Mouse (Mus musculus): ENCODE results near the gene Ankrd63. TPM values are rescaled to one million over a fixed set of nuclear protein-coding genes. Genes with fewer than 3 reads are reported as not detected.

Gene Ankrd63
- total and polyA plus RNA-seq, 2 experiments = not detected

DNA sequence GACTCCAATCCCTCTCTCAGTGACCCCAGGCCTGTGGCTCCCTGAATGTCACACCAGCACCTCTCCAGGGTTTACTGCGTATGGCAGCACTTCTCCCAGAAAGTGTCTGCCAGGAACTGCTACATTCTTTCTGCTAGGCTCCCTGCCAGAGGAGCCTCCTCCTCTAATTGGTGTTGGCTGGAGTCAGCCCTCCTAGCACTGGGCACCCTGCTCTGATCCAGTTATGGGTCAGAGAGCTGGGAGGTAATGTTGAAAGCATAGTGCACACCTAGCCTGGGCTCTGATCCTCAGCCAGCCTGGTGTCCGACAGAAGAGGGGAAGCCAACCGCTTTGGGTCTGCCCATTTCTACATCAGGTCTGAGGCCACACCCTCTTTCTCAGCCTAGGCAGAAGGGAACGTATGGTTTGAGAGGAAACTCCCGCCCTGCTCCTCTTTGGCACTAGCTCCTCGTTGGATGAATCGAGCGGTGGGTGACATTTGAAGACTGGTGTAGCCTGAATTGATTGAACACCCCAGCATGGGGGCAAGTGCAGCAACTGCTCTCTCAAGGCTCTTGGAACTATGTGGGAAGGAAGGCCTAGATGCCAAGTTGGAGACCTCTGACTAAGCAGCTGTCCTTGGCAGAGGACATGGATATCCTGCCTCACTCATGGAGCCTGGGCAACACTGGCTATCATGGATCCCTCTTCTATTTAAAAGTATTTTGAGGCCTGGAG lies 21.1 kb downstream of the Ankrd63 start:
- Histone ChIP-seq H3K9ac (ENCODE audit: low read depth, low read length) (no peak overlapping the region), H3K27ac (replicated peaks; ENCODE audit: insufficient read depth, low read depth, low read length) (no peak overlapping the region), H3K4me1 (ENCODE audit: control insufficient read depth, insufficient read depth, low read length) (no peaks in the 10 kb centered on the region), H3K4me3 (ENCODE audit: insufficient read depth, low read depth, low read length) (no peak overlapping the region), H3K36me3 (ENCODE audit: control insufficient read depth, insufficient read depth, low read length) (no peaks in the 10 kb centered on the region), H3K27me3 (ENCODE audit: control insufficient read depth, insufficient read depth, low read length) (no peaks in the 10 kb centered on the region), H3K79me2 (ENCODE audit: control insufficient read depth, insufficient read depth, low read length) (no peaks in the 10 kb centered on the region)
- 80% methylated on average over 8 of the region's 8 CpGs for WGBS
- no peak for DNase-seq (ENCODE audit: extremely low read depth, low read depth, low spot score)
- TF ChIP-seq POLR2A (IDR thresholded peaks at IDR 0.05; ENCODE audit: extremely low read depth, insufficient read depth, low read length) = no peak
- no peak for TF ChIP-seq CTCF (IDR thresholded peaks at IDR 0.05; ENCODE audit: low read depth, low read length)

DNA sequence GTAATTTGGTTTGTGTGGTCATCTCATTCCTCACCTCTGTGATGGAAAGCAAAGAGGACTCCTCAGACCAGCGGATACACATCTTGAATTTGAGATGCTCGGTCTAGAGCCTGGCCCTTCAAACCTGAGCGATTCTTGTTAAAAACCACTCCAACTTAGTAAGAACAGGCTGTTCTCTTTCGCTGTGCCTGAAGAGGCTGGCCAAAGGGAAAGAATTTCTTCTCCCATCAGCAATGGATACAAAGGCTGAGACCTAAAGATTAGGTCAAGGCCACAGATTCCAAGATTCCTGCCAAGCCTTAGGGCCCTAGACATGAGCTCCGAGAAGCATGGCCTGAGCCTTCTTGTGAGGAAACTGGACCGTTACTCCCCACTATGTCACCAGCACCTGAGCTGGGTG lies 22.8 kb downstream of the Ankrd63 start:
- H3K9ac ChIP-seq (ENCODE audit: low read depth, low read length) = no peak overlapping the region
- no peak overlapping the region for H3K27ac ChIP-seq (replicated peaks; ENCODE audit: insufficient read depth, low read depth, low read length)
- no peaks in the 10 kb centered on the region for H3K79me2 ChIP-seq (ENCODE audit: control insufficient read depth, insufficient read depth, low read length)
- H3K4me1 ChIP-seq (ENCODE audit: control insufficient read depth, insufficient read depth, low read length) = no peaks in the 10 kb centered on the region
- H3K4me3 ChIP-seq (ENCODE audit: insufficient read depth, low read depth, low read length) = no peak overlapping the region
- H3K27me3 ChIP-seq (ENCODE audit: control insufficient read depth, insufficient read depth, low read length) = peaks cover 13% of the 10 kb centered on the region; the same call in 1 of the 2 replicates
- TF ChIP-seq CTCF (IDR thresholded peaks at IDR 0.05; ENCODE audit: low read depth, low read length) (no peak), POLR2A (IDR thresholded peaks at IDR 0.05; ENCODE audit: extremely low read depth, insufficient read depth, low read length) (no peak)
- 95% methylated on average over 6 of the region's 6 CpGs for WGBS
- no peaks in the 10 kb centered on the region for H3K36me3 ChIP-seq (ENCODE audit: control insufficient read depth, insufficient read depth, low read length)
- no peak for DNase-seq (ENCODE audit: extremely low read depth, low read depth, low spot score)

DNA sequence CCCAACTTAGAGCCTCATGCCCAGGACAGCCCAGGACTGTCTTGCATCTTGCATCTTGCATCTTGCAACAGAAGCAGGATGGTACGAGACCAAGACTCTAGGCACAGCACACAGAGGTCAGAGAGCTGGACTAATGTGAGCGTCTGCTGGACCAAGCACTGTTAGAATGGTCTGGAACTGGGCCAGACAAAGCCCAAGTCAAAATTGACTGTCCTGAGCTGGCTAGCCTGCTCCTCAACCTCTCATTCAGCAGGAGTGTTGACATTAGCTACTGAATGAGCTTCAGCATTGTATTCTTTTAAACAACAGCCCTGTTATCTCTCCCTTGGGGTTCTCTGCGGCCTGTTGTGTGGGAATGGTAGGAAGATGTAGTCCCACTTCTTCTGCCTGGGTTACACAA lies 24.2 kb downstream of the Ankrd63 start:
- Histone ChIP-seq H3K4me1 (ENCODE audit: control insufficient read depth, insufficient read depth, low read length) (no peaks in the 10 kb centered on the region), H3K27me3 (ENCODE audit: control insufficient read depth, insufficient read depth, low read length) (peaks cover 13% of the 10 kb centered on the region; the same call in 1 of the 2 replicates), H3K27ac (replicated peaks; ENCODE audit: insufficient read depth, low read depth, low read length) (no peak overlapping the region), H3K9ac (ENCODE audit: low read depth, low read length) (no peak overlapping the region), H3K79me2 (ENCODE audit: control insufficient read depth, insufficient read depth, low read length) (no peaks in the 10 kb centered on the region), H3K36me3 (ENCODE audit: control insufficient read depth, insufficient read depth, low read length) (no peaks in the 10 kb centered on the region), H3K4me3 (ENCODE audit: insufficient read depth, low read depth, low read length) (no peak overlapping the region)
- TF ChIP-seq CTCF (IDR thresholded peaks at IDR 0.05; ENCODE audit: low read depth, low read length) = no peak
- no peak for TF ChIP-seq POLR2A (IDR thresholded peaks at IDR 0.05; ENCODE audit: extremely low read depth, insufficient read depth, low read length)
- WGBS = 82% methylated on average over 3 of the region's 3 CpGs
- no peak for DNase-seq (ENCODE audit: extremely low read depth, low read depth, low spot score)

- H3K27ac ChIP-seq (replicated peaks; ENCODE audit: insufficient read depth, low read depth, low read length) = no peak overlapping the region
- 16% methylated on average over 4 of the region's 4 CpGs for WGBS
- no peak overlapping the region; the same call in 1 of the 2 replicates for H3K4me3 ChIP-seq (ENCODE audit: insufficient read depth, low read depth, low read length)
- no peaks in the 10 kb centered on the region for H3K4me1 ChIP-seq (ENCODE audit: control insufficient read depth, insufficient read depth, low read length)
- no peak for TF ChIP-seq POLR2A (IDR thresholded peaks at IDR 0.05; ENCODE audit: extremely low read depth, insufficient read depth, low read length)
- TF ChIP-seq CTCF (IDR thresholded peaks at IDR 0.05; ENCODE audit: low read depth, low read length) = no peak
- H3K79me2 ChIP-seq (ENCODE audit: control insufficient read depth, insufficient read depth, low read length) = no peaks in the 10 kb centered on the region
- peak; percentile 36 for DNase-seq (ENCODE audit: extremely low read depth, low read depth, low spot score)
- no peaks in the 10 kb centered on the region for H3K36me3 ChIP-seq (ENCODE audit: control insufficient read depth, insufficient read depth, low read length)
- peaks cover 13% of the 10 kb centered on the region; the same call in 1 of the 2 replicates for H3K27me3 ChIP-seq (ENCODE audit: control insufficient read depth, insufficient read depth, low read length)
- no peak overlapping the region for H3K9ac ChIP-seq (ENCODE audit: low read depth, low read length)
Measured at GRCm38 (mm10) chr2:118677817-118678216, 25.9 kb downstream of the Ankrd63 start.

DNA sequence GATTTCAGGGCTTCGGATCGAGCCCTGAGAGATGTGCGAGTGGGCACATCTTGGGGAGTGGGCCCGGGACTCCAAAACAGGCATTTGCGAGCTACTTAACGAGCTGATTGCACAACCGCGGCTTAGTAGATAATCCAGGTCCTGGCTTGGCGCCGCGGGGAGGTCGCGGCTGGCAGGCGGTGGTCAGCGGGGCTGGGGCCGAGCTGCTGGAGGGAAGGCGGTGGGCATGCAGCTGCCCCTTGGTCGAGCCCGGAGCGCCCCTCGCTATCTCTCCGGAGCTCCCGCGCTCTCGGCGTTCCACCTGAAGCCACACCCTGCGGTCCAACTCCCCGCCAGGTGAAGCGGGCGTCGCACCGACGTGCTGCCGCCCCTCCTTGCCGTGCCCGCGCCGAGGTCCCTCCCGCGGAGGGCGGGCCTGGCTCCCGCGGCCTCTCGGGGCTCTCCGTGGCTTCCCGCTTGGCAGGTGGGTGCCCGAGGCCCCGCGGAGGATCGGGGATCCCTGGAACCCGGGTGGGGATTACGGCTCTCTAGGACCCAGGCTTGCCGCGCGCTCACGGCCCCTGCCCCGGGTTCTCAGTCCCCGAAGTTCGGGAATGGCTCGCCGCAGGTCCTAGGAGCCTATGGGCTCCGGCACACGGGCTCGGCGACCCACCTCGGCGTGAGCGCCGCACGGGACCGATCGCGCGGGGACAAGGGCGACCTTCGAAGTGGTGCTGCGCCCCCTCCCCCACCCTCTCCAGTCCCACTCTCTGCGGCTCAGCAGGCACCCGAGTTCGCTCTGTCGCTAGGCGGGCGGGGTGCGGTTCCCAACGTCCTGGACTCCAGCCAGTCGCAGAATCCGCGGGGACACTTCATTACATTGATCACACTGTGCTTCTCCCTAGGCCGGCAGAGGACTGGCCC lies 26.7 kb downstream of the Ankrd63 start:
- no peak for DNase-seq (ENCODE audit: extremely low read depth, low read depth, low spot score)
- peak overlapping the region; percentile 20 for H3K9ac ChIP-seq (ENCODE audit: low read depth, low read length)
- no peaks in the 10 kb centered on the region for H3K79me2 ChIP-seq (ENCODE audit: control insufficient read depth, insufficient read depth, low read length)
- H3K36me3 ChIP-seq (ENCODE audit: control insufficient read depth, insufficient read depth, low read length) = no peaks in the 10 kb centered on the region
- H3K4me3 ChIP-seq (ENCODE audit: insufficient read depth, low read depth, low read length) = peak overlapping the region; percentile 39; the same call in 1 of the 2 replicates
- no peak overlapping the region for H3K27ac ChIP-seq (replicated peaks; ENCODE audit: insufficient read depth, low read depth, low read length)
- 2% methylated on average over 89 of the region's 89 CpGs for WGBS
- no peaks in the 10 kb centered on the region for H3K4me1 ChIP-seq (ENCODE audit: control insufficient read depth, insufficient read depth, low read length)
- no peak for TF ChIP-seq POLR2A (IDR thresholded peaks at IDR 0.05; ENCODE audit: extremely low read depth, insufficient read depth, low read length)
- TF ChIP-seq CTCF (IDR thresholded peaks at IDR 0.05; ENCODE audit: low read depth, low read length) = no peak
- H3K27me3 ChIP-seq (ENCODE audit: control insufficient read depth, insufficient read depth, low read length) = peaks cover 13% of the 10 kb centered on the region; the same call in 1 of the 2 replicates
